Mouse (Mus musculus) brain, embryonic 14.5 days (tissue): ENCODE data around the gene Glis3.

Source experiments
- CTCF ChIP-seq: fragments of 200-500 bp; IDR thresholded peaks from 2 replicates; pipeline ENCODE4 v1.5.1; 2012; ENCODE audit warnings: inconsistent platforms, mild to moderate bottlenecking, moderate library complexity, borderline replicate concordance; ENCODE audit not compliant: insufficient read depth, insufficient read length; ENCODE audit errors: extremely low read depth
- POLR2A ChIP-seq: fragments of 200-500 bp; IDR thresholded peaks from 2 replicates; pipeline ENCODE4 v1.6.1; 2012; ENCODE audit warnings: mild to moderate bottlenecking, inconsistent platforms, borderline replicate concordance; ENCODE audit not compliant: poor library complexity, insufficient read depth, insufficient read length, severe bottlenecking; ENCODE audit errors: extremely low read depth

DNA sequence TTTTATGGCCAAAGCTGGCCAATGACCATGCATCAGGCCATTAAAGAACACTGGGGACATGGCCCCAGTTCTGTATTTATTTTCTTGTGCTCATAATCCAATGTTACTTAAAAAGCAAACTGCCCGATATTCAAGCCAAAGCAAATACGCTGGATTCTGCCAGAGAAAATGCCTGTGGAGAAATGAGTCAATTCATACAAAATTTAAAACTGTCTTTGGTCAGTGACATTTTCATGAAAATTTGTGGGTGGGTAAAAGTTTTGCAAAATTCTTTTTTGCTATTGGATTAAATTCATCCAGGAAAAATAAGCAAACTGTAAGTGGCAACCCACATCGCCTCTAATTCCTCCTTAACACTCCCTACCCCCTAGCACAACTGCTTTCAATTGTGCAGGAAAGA, 154.5 kb downstream of the Glis3 start:
- TF ChIP-seq CTCF (no peak), POLR2A (no peak)
